Mouse (Mus musculus) brown adipose tissue, adult 24 weeks (tissue): ENCODE data around the gene Pcdh11x. TPM values are rescaled to one million over a fixed set of nuclear protein-coding genes. Genes with fewer than 3 reads are reported as not detected.

Source experiments
- H3K27ac ChIP-seq: fragments of 200-500 bp; replicated peaks from 2 replicates; pipeline ENCODE4 v1.5.1; 2012; ENCODE audit warnings: low read depth, mild to moderate bottlenecking, low read length
- H3K4me1 ChIP-seq: fragments of 200-500 bp; 2 replicates; pipeline ENCODE4 v1.6.1; 2012; ENCODE audit warnings: low read length, mixed read lengths; ENCODE audit not compliant: control insufficient read depth, insufficient read depth, insufficient read length
- H3K4me3 ChIP-seq: fragments of 200-500 bp; 2 replicates; pipeline ENCODE4 v1.5.1; 2012; ENCODE audit warnings: low read depth, mild to moderate bottlenecking, low read length, moderate library complexity; ENCODE audit not compliant: insufficient read depth
- polyA plus RNA-seq: library from polyadenylated mRNA; stranded (reverse); fragments of >200 nt; gene quantifications from 2 replicates; pipeline ENCODE4 v1.2.4, GENCODE M21; 2012; ENCODE audit not compliant: missing spikeins, insufficient read depth, insufficient read length

Gene Pcdh11x
- polyA plus RNA-seq, 1 experiment, result not detected

DNA sequence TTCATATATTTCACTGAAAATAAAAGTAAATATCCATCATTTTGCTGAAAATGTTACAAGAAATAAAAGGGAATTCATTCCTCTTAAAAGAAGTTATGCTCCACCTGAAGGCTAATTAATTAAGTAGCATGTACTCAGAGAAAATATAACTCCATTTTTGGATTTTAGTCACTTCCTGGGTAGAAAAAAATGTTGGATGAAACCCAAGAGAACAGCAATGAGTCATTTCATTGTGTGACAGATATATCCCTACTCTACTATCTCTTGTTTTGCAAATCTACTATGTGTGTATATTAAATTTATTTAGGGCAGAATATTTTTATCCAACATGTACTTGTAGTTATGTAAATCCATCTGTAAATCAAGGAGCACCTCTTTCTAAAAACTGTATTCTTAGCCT lies 444.1 kb downstream of the Pcdh11x start:
- Histone ChIP-seq H3K27ac (no peak overlapping the region), H3K4me1 (no peaks in the 10 kb centered on the region), H3K4me3 (no peak overlapping the region)

DNA sequence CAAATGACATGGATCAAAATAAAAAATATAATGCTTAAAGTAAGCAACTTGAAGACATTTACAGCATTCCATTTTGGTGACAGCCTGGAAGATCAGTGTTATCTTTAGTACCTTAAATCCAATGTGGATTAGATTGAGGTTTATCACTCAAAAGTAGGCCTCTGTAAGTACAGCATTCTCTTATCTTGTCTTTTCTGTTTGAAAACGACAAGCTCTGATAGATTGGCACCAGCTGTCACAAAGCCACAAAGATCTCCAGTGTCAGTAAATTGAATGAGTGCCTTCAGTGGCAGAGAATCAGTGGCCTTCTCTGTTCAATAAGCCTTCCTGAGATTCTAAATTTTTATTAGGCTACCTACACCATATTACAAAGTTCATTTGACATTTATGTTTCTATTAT lies 445.7 kb downstream of the Pcdh11x start:
- Histone ChIP-seq H3K4me1 (no peaks in the 10 kb centered on the region), H3K27ac (no peak overlapping the region), H3K4me3 (no peak overlapping the region)

DNA sequence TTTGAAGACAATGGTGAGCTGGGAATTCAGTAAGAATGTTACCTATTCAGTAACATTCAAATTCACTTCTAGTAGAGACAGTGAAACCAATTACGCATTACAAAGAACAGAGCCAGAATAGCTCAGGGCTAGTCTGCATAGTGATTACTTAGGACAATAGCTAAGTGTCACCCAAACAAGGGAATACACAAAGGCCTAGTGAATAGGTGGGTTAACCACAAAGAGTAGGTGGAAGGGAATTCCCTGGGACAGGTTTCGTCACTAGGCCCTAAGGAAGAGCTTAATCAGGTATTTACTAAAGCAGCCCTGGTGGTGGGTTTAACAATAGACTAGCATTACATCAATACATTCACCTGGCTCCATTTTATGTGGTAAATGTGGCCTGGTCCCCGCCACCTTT lies 654.5 kb downstream of the Pcdh11x start:
- Histone ChIP-seq H3K4me3 (no peak overlapping the region), H3K27ac (no peak overlapping the region), H3K4me1 (no peaks in the 10 kb centered on the region)

Other genes starting within 250 kb of the Pcdh11x start
- gene H2afb3, start 22.8 kb downstream of the Pcdh11x start, polyA plus RNA-seq, result not detected in 2 replicates